Mouse (Mus musculus): ENCODE results near the gene Igflr1.

- TF ChIP-seq CTCF (IDR thresholded peaks at IDR 0.05; ENCODE audit: insufficient read depth, low read depth, low read length) (no peak), POLR2A (IDR thresholded peaks at IDR 0.05; ENCODE audit: insufficient read depth, low read depth, low read length) (no peak)
Measured at GRCm38 (mm10) chr7:30520396-30520795, 44.8 kb upstream of the Igflr1 start.
